Mouse (Mus musculus) neural tube, embryonic 14.5 days (tissue): Measurements from ENCODE around the gene Olfr655. TPM values are rescaled to one million over a fixed set of nuclear protein-coding genes. Genes with fewer than 3 reads are reported as not detected.

Source experiments
- ATAC-seq: fragments of 200-750 bp; cut with Nextera tagmentation; 2 replicates; pipeline ENCODE4 v1.8.0; 2017; ENCODE audit warnings: low read depth, mild to moderate bottlenecking, moderate TSS enrichment, moderate library complexity
- H3K27ac ChIP-seq: fragments of 300-500 bp; sonication (generic); 2 replicates; pipeline ENCODE4 v1.5.1; 2014; ENCODE audit warnings: low read depth, mild to moderate bottlenecking, control low read depth, low read length, moderate library complexity, mixed read lengths
- H3K27me3 ChIP-seq: fragments of 300-500 bp; sonication (generic); 2 replicates; pipeline ENCODE4 v1.6.1; 2014; ENCODE audit warnings: low read length; ENCODE audit not compliant: control insufficient read depth, insufficient read depth
- H3K36me3 ChIP-seq: fragments of 300-500 bp; sonication (generic); 2 replicates; pipeline ENCODE4 v1.6.1; 2014; ENCODE audit warnings: low read length, mixed read lengths; ENCODE audit not compliant: control insufficient read depth, insufficient read depth
- H3K4me1 ChIP-seq: fragments of 300-500 bp; sonication (generic); 2 replicates; pipeline ENCODE4 v1.6.1; 2014; ENCODE audit warnings: low read length; ENCODE audit not compliant: control insufficient read depth, insufficient read depth
- H3K4me2 ChIP-seq: fragments of 300-500 bp; sonication (generic); 2 replicates; pipeline ENCODE4 v1.6.1; 2014; ENCODE audit warnings: mild to moderate bottlenecking, low read depth, low read length, control low read depth
- H3K4me3 ChIP-seq: fragments of 300-500 bp; sonication (generic); 2 replicates; pipeline ENCODE4 v1.5.1; 2014; ENCODE audit warnings: low read depth, low read length, control low read depth, mixed read lengths
- H3K9ac ChIP-seq: fragments of 300-500 bp; sonication (generic); replicated peaks from 2 replicates; pipeline ENCODE4 v1.6.1; 2014; ENCODE audit warnings: low read depth, mild to moderate bottlenecking, control low read depth, low read length, mixed read lengths
- H3K9me3 ChIP-seq: fragments of 300-500 bp; sonication (generic); 2 replicates; pipeline ENCODE4 v1.6.1; 2016; ENCODE audit warnings: low read length; ENCODE audit not compliant: control insufficient read depth
- WGBS: fragments of 180-500 bp; shearing (Covaris S2); extraction: QIAGEN DNeasy Blood & Tissue Kit; methylation state at CpG from one replicate; pipeline ENCODE4 v1.1.7; 2014; 5-methylcytosine and 5-hydroxymethylcytosine counted together
- polyA plus RNA-seq: library from polyadenylated mRNA; unstranded; fragments of >200 nt; fragmentation: Nextera tagmentation; extraction: Ambion mirVana; gene quantifications from 2 replicates; pipeline ENCODE4 v1.2.1, GENCODE M21; 2014

Olfr655 gene
- polyA plus RNA-seq, 1 experiment from 2014 or later, result 0.27 TPM

- Histone ChIP-seq H3K4me2 (no peak overlapping the region), H3K9me3 (no peaks in the 10 kb centered on the region), H3K9ac (no peak overlapping the region), H3K4me3 (no peak overlapping the region), H3K4me1 (no peaks in the 10 kb centered on the region), H3K27me3 (no peaks in the 10 kb centered on the region), H3K36me3 (no peaks in the 10 kb centered on the region), H3K27ac (no peak overlapping the region)
- ATAC-seq, result no peak
- WGBS, result 94% methylated on average over 4 of the region's 4 CpGs
Measured at GRCm38 (mm10) chr7:104580846-104581245, 20.7 kb downstream of the Olfr655 start.

- Histone ChIP-seq H3K4me2 (no peak within 1 kb of the TSS), H3K27ac (no peak within 1 kb of the TSS), H3K9me3 (no peaks in the 10 kb centered on the region), H3K4me1 (no peaks in the 10 kb centered on the region), H3K9ac (no peak within 1 kb of the TSS), H3K36me3 (no peaks in the 10 kb centered on the region), H3K4me3 (no peak within 1 kb of the TSS), H3K27me3 (no peaks in the 10 kb centered on the region)
- WGBS, result 85% methylated on average over 2 of the region's 2 CpGs
- ATAC-seq, result no peak
Measured at GRCm38 (mm10) chr7:104577014-104577413, 24.6 kb downstream of the Olfr655 start, which contains the start of gene Olfr653. TSS of gene Olfr653 (plus strand) at chr7:104577314.

GRCm38 (mm10) chr7:104560601-104561000, 41.0 kb downstream of the Olfr655 start, which contains the start of gene Olfr652:
TSS of gene Olfr652 (plus strand) at chr7:104560901.
- Histone ChIP-seq H3K27ac (no peak within 1 kb of the TSS), H3K9ac (no peak within 1 kb of the TSS), H3K36me3 (no peaks in the 10 kb centered on the region), H3K9me3 (no peaks in the 10 kb centered on the region), H3K4me2 (no peak within 1 kb of the TSS), H3K4me3 (no peak within 1 kb of the TSS), H3K27me3 (no peaks in the 10 kb centered on the region), H3K4me1 (no peaks in the 10 kb centered on the region)
- no peak for ATAC-seq

- Histone ChIP-seq H3K4me3 (no peak overlapping the region), H3K9ac (no peak overlapping the region), H3K9me3 (no peaks in the 10 kb centered on the region), H3K27me3 (no peaks in the 10 kb centered on the region), H3K36me3 (no peaks in the 10 kb centered on the region), H3K4me2 (no peak overlapping the region), H3K27ac (no peak overlapping the region), H3K4me1 (no peaks in the 10 kb centered on the region)
- WGBS, result 82% methylated on average over 1 of the region's 1 CpGs
- no peak for ATAC-seq
Measured at GRCm38 (mm10) chr7:104552700-104553099, 48.9 kb downstream of the Olfr655 start.

GRCm38 (mm10) chr7:104549833-104550232, 51.7 kb downstream of the Olfr655 start, which contains the start of gene Olfr651:
TSS of gene Olfr651 (plus strand) at chr7:104550133.
- Histone ChIP-seq H3K27me3 (no peaks in the 10 kb centered on the region), H3K4me3 (no peak within 1 kb of the TSS), H3K36me3 (no peaks in the 10 kb centered on the region), H3K27ac (no peak within 1 kb of the TSS), H3K4me1 (no peaks in the 10 kb centered on the region), H3K9me3 (no peaks in the 10 kb centered on the region), H3K9ac (no peak within 1 kb of the TSS), H3K4me2 (no peak within 1 kb of the TSS)
- WGBS, result 86% methylated on average over 5 of the region's 5 CpGs
- no peak for ATAC-seq

Other genes starting within 250 kb of the Olfr655 start
- 0.66 and 0.88 TPM in 2 replicates for gene Trim12c, start 248.4 kb downstream of the Olfr655 start, polyA plus RNA-seq
- gene Trim30b, start 231.9 kb downstream of the Olfr655 start, polyA plus RNA-seq, result not detected in 2 replicates
- gene Trim30c, start 200.9 kb downstream of the Olfr655 start, polyA plus RNA-seq, result 0.26 TPM in 1 of 2 replicates, not detected in the other
- gene Trim30a, start 136.6 kb downstream of the Olfr655 start, polyA plus RNA-seq, result 0.15 and 1.1 TPM in 2 replicates
- gene Trim30d, start 93.9 kb downstream of the Olfr655 start, polyA plus RNA-seq, result 0.21 and 0.24 TPM in 2 replicates
- gene Olfr651, start 51.6 kb downstream of the Olfr655 start, polyA plus RNA-seq, result 0.16 TPM in 1 of 2 replicates, not detected in the other
- gene Olfr652, start 40.9 kb downstream of the Olfr655 start, polyA plus RNA-seq, result 0.11 TPM in 1 of 2 replicates, not detected in the other
- gene Olfr653, start 24.5 kb downstream of the Olfr655 start, polyA plus RNA-seq, result not detected in 2 replicates
- gene Olfr654, start 14.8 kb downstream of the Olfr655 start, polyA plus RNA-seq, result not detected in 2 replicates
- not detected in 2 replicates for gene Olfr656, start 12.2 kb upstream of the Olfr655 start, polyA plus RNA-seq
- not detected in 2 replicates for gene Olfr657, start 23.0 kb upstream of the Olfr655 start, polyA plus RNA-seq
- gene Olfr658, start 45.5 kb upstream of the Olfr655 start, polyA plus RNA-seq, result 0.09 and 0.16 TPM in 2 replicates
- gene Olfr659, start 65.0 kb upstream of the Olfr655 start, polyA plus RNA-seq, result not detected in 2 replicates
- gene Olfr661, start 84.7 kb upstream of the Olfr655 start, polyA plus RNA-seq, result not detected in 2 replicates
- gene Usp17le, start 175.7 kb upstream of the Olfr655 start, polyA plus RNA-seq, result not detected in 2 replicates
- gene Usp17lb, start 240.8 kb upstream of the Olfr655 start, polyA plus RNA-seq, result not detected in 2 replicates